Mouse (Mus musculus) spleen, embryonic (tissue): ENCODE measurements around the gene Calr.

Source experiments
- CTCF ChIA-PET: fragments of 350-600 bp; sonication (Branson Sonifier 250); formaldehyde crosslinking; loops from one replicate; lab custom pipeline; 2022; lab: Charles Lee

The Calr gene

DNA sequence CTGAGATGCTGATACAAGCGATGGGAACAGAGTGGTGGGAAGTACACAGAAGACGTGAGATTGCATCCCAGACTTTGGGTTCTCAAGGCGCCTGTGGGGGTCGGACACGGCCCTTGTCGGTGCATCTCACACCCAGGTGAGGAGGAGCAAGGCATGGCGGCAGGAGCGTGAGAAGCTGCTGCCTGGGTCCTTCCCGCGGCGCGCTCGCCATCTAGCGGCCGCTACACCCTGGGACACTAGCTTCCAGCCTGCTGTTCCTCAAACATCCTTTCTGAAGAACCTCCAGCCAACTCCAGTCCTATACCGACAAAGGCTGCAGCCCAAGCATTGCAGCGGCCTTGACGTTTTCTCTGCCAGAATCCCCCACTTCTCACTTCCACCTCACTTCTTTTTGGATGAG is 23.1 kb downstream of the Calr start:
- CTCF ChIA-PET: interaction anchor here (0.6 kb wide), 1 partner anchor 12 kb away, joined by 4 read pairs; no protein-coding TSS in a partner anchor

DNA sequence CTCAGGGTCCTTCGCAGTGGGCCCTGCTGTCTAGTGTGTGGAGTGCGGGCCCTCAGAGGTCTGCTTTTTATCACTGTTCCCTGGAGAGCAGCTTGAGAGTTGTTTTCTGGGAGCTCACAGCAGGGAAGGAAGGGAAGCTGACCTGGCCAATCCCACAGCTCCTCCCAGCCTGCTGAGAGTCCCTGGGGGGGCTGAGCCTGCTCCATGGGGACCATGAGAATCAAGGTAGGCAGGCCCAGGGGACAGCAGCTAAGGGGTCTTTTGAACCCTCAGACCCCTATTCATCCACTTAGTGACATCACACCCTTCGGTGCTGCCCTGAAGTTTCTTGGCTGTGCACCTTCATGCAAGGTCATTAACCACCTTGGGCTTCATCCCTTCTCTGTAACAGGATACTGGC is 24.0 kb downstream of the Calr start, which contains the start of gene Dand5:
Gene Dand5 (minus strand): TSS at position 101 of the 400 bp plus-strand sequence.
- CTCF ChIA-PET: no interaction called here

DNA sequence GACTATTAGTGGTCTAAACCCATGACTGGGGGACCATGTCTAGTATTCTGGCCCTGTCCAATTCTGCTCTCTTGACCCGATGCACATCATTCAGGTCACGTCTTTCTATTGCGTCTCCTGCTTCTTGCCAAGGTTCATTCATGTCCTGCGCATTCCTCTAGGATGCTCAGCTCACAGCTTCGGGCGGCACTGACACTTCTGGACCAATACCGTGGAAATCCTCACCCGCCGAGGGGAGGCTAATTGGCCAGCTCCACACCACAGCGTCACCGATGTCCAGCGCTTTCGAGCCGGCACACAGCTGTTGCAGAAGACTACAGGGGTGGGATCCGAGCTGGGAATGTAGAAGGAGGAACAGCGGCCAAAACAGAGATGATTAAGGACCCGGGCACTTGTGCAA is 30.6 kb downstream of the Calr start:
- CTCF ChIA-PET: interaction anchor here (1.6 kb wide), 1 partner anchor 9 kb away, joined by 7 read pairs; no protein-coding TSS in a partner anchor

DNA sequence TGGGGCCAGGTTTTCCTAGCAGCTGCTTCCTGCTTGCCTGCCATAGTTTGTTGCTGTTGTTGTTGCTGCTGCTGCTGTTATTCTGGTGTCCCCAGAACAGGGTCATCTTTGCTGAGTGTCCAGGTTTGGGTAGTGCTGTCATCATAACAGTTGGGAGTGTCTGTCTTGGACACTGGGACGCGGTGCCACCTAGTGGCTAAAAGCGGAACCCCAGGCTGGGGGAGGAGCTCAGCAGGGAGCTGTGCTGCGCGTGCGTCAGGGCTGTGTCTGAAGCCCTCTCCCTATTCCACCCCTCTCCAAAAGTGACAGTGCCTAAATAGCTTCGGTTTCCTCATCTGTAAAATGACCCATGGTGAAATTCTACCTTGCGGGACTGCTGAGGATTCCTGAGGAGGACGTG is 31.2 kb downstream of the Calr start:
- CTCF ChIA-PET: interaction anchor here (0.6 to 1.6 kb wide), 7 partner anchors 10 to 155 kb away, joined by 3 to 16 read pairs (median 5); no protein-coding TSS in a partner anchor

DNA sequence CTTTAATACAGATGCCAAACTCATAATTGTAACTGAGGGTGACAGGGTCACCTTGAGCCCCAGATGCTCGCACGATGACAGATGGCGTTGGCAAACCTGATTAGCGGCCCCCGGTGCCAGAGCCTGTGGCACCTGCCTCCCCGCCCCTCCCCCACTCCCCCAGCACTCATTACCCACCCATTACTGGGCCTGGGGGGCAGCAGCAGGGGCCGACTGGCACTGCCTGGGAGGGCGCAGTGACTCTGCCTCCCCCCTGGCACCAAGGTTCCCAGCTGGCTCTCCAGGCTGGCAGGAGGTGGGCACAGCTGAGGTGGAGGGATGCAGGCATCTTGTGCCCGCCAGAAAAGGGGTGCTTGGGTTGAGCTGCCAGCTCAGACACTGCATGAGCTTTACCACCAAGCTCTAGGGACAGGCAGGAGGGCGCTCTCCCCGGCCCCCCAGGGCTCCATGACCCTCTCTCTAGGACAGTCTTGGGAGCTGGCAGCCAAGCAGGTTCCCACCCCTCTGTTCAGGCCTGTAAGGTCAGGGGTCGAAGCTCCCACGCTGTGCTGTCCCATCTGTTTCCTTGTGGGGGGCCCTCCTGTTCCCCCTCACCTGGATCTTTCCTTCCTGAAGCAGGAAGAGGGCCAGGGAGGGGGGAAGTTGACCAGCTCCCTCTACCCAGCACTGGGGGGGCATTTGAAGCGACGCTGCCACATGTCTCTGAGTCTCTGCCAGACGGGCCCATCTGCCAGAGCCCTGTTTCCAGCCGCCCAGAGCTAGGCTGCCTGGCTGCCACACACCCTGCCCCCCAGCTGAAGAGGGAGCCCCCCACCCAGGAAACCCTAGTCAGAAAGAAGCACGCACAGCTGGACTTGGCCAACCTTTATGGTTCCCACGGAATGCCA is 31.9 kb downstream of the Calr start:
- CTCF ChIA-PET: interaction anchor here (0.6 to 1.6 kb wide), 8 partner anchors 10 to 154 kb away, joined by 3 to 16 read pairs (median 6); no protein-coding TSS in a partner anchor

DNA sequence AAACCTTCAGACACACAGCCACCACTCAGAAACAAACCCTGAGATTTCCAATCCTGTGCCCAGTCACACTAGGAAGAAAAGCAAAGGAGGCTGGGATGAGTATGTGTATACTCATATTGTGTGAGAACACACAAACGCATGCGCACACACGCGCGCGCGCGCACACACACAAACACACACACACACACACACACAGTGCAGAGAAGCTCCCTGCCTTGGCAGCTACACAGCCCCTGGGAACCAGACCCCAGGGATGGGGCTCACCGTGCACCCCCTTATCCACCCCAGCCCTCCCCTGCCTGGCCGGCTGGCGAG is 32.5 kb downstream of the Calr start:
- CTCF ChIA-PET: interaction anchor here (1.3 to 1.5 kb wide), 2 partner anchors 13 to 55 kb away, joined by 5 to 7 read pairs; no protein-coding TSS in a partner anchor

DNA sequence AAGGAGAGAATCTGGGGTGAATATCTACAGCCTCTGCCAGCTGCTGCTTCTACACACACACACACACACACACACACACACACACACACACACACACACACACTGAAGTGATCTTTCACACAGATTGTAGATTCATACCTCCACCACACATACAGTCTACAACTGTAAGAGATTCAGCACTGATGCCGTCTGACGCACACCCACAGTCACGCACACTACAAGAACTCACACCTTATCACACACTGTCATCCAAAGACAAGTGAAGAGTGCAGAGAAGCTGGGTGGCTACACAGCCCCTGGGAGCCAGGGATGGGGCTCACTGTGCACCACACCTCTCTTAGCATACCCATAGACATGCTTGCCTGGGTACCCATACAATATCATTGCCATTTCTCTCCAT is 32.9 kb downstream of the Calr start:
- CTCF ChIA-PET: interaction anchor here (0.6 to 1.9 kb wide), 5 partner anchors 11 to 187 kb away, joined by 4 to 16 read pairs (median 6); no protein-coding TSS in a partner anchor

DNA sequence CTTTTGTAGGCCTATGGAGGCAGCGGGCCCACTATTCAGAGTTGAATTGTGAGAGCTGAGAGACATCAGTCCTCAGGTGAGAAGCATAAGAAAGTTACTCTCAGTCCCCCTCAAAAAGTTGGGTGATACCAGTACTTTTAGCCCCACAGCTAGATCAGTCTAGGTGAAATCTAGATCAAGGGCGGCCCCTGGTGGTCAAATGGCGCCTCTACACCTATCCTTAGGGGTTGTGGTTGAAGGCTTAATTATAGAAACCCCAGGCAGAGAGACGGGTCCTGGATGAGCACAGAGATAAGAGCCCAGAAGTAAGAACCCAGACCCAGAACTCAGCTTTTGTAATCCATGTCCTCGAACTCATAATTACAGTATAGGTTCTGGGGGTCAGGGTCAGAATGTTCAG is 33.7 kb downstream of the Calr start:
- CTCF ChIA-PET: interaction anchor here (0.6 to 1.9 kb wide), 4 partner anchors 12 to 188 kb away, joined by 4 to 16 read pairs (median 6); no protein-coding TSS in a partner anchor

DNA sequence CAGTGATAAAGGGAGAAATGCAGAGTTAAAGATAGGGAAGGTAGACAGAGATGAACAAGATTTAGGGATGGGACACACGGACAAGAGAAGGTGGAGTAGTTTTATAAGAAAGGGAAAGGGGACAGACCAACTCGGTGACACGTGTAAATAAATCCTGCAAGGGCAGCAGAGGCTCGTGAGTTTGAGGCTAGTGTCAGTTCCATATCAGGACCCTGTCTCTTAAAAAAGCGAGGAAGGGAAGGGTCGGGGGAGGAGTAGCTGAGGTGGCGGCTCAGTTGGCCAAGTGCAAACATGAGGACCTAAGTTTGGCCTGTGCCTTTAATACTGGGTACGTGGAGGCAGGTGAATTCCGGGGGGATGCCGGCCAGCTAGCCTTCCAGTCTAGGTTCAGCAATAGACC is 35.4 kb downstream of the Calr start:
- CTCF ChIA-PET: interaction anchor here (0.6 to 0.7 kb wide), 2 partner anchors 172 to 826 kb away, joined by 3 to 5 read pairs; no protein-coding TSS in a partner anchor

DNA sequence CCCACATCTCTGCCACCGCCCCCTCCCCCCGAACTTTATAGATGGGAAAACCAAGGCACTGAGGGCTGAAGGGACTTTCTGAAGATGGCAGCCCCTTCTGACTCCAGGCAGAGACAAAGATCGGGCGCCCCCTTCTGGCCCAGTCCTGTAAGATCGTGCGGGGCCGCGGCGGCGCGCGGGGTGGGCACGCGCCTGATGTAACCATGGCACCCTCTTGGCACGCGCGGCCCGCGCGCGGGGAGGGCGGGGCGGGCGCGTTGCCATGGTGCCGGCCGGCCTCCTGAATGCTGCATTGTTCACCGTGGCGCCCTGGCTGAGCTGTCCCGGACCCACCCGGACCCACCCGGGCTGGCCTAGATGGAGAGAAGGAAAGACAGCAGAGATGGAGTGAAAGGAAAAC is 35.8 kb downstream of the Calr start:
- CTCF ChIA-PET: interaction anchor here (0.5 kb wide), 1 partner anchor 760 kb away, joined by 3 read pairs; no protein-coding TSS in a partner anchor

DNA sequence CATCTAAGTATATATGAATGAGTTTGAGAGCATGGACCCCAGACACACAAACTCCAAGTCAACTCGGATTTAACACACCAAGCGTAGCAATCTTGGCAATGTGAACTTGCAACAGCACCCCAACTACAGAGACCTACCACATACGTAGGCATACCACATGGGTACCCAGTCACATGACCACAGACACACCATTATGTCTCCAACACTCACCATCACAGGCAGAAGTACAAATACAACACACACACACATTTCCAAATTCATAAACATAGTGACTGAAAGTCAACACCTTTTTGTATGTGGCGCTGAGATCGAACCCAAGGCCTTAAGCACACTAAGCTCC is 36.8 kb downstream of the Calr start:
- CTCF ChIA-PET: interaction anchor here (1.0 kb wide), 1 partner anchor 101 kb away, joined by 5 read pairs; no protein-coding TSS in a partner anchor

DNA sequence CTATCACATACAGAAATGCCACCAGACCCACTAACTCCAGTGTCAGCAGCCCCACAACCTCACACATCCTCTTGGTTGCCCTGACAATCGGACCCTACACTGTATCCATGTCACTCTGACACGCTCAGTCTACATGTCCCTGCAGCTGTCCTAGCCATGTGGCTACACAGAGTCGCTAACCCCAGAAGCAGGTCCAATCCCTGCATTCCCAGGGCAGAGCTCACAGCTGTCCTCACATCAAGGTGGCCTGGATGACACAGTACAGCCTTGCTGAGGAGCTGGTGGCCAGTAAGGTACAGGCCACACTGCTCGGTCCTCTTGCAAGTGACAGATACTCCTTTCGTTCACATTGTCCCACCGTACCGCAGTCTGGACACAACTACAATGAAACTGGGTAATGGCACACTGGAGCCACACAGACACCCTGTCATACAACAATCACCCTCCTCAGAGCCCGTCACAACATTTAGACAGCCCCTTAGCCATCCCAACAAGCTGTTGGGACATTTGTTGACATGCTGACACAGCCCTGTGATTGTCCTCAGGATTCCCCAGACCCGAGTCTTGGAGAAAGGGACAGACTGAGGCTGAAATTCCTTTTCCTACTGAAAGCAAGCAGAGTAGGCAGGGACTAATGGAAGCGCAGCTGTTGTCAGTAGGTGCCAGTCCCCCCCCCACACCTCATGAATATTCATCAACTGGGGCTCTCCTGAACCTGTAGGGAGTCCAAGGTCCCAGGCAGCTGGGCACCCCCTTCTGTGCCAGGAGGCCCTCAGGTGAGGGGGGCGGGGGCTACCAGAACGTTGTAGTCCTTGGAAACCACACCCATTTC is 37.4 kb downstream of the Calr start:
- CTCF ChIA-PET: interaction anchor here (1.0 kb wide), 1 partner anchor 100 kb away, joined by 5 read pairs; no protein-coding TSS in a partner anchor

DNA sequence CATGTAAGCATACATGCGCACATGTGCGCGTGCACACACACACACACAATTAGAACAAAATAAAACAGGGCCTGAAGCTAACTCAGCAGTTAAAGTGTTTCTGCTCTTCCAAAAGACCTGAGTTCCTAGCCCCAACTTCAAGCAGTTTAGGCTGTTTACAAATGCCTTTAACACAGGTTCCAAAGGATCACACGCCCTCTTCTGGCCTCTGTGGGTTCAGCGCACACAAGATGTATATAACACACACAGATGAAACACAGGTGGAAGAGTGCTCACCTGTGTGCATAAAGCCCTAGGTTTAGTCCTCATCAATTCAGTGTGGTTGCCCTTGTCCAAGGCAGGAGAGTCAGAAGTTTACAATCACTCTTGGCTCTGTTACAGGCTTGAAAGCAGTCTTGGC is 40.7 kb downstream of the Calr start:
- CTCF ChIA-PET: no interaction called here

DNA sequence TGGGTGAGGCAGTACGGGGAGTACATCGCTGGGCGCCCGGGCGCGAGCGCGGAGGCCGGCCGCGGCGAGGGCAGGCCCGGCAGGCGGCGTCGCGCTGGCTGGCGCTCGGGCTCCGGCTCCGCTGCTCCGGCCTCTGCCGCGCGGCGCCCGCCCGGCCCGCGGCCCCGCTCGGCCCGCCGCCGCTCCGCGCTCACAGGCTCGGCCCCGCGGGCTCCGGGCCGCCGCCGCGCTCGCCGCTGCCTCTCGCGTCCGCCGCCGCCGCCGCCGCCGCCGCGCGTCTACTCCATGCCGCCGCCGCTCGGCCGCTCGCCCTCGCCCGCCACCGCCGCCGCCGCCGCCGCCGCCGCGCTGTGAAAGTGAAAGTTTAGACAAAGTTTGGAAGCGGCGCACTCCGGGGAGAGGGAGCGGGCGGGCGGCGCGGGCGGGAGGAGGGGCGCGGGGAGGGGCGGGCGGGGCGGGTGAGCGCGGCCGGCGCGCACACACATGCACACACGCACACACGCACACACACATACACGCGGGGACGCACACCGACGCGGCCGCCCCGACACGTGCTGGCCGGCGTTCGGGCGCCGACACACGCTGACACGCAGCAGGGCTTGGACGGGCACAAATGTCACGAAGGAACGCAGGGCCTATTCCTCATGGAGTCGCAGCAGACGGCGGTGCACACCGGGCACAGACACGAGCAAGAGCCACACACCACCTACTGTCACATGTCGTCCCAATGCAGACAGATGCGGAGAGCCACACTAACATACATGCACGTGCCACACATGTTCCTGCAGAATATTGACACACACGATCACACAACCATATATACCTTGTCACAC is 46.5 kb downstream of the Calr start, which contains the start of gene Nfix:
Gene Nfix (minus strand): TSS at position 346 of the 833 bp plus-strand sequence.
- CTCF ChIA-PET: no interaction called here

DNA sequence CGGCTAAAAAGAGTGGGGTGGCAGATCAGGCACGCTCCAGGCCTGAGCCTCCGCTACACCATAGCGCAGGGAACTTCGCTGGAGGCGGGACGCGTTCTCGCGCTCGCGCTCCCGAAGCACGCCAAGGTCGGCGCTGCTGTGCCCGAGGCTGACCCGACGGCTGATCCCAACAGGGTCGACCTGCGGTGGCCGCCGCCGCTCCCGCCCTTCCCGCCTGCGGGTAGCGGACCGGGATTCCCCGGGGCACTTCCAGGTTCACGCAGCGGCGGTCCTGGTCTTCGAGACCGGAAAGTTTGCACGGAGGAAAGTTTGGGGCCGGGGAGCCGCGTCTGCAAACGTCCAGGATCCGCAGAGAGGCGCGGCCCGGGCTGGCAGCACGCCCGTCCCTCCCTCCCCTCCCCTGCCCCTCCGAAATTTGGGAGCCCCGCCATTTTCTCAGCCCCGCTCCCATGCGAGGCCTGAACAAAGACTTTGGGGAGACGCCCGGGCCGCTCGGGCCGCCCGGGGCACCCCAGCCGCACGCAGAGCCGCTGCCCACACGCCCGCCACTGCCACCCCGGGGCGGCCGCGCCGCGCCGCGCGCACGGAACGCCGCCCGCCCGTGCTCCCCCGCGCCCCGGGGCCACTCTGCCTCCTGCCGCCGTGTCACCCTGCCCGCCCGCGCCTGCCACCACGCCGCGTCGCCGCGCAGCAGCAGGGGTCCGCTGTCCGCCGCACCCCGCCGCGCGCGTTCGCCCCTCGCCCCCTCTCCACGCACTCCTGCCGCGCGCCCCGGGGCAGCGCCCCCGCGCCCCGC is 47.4 kb downstream of the Calr start:
- CTCF ChIA-PET: no interaction called here

DNA sequence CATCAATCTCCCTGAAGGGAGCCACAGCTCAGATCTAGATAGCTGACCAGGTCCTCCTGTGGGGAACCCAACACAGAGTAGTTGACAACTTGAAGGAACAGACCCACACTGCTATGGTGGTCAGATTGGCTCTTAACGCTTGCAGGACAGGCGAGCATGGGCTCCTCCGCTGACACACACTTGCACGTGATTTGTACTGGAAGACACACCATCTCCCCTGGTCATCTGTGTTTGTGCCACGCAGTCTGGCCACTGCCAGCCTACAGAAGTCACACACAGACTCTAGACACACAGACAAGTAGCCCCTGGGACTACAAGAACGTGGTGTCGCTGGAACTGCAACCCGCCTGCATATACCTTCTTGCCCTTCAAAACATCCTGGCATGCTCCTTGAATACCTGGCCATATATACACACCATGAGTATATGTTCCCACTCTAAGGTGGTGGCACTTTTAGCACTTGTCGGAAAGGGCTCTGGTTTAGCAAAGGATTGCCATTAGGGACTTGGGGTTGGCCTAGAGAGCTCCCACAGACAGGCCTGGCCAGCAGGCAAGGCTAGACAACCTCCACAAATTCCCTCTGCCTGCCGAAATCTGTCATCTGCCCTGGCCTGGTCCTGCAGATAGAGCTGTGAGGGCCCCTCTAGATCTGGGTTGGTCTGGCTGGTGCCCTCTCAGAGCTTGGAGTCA is 48.1 kb downstream of the Calr start:
- CTCF ChIA-PET: interaction anchor here (0.6 kb wide), 2 partner anchors 17 to 89 kb away, joined by 3 to 16 read pairs; no protein-coding TSS in a partner anchor

DNA sequence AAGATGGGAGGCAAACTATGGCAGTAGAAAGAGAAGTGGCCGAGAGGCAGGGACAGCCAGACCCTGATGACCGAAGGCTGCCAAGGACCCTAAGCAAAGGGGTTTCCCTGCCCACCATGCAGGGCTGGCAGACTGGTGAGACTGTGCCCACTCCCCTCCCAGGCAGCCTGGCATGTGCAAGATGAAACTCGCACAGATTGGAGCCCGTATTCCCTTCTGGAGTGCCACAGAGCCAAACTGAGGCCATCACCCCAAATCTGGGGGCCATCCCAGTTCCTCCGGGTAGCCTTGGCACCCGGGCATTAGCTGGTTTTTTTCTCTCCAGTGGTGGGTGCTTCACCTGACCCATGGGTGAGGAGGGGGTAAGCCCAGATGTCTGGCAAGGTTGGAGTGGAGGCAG is 48.8 kb downstream of the Calr start:
- CTCF ChIA-PET: interaction anchor here (0.6 kb wide), 2 partner anchors 17 to 88 kb away, joined by 3 to 16 read pairs; no protein-coding TSS in a partner anchor

DNA sequence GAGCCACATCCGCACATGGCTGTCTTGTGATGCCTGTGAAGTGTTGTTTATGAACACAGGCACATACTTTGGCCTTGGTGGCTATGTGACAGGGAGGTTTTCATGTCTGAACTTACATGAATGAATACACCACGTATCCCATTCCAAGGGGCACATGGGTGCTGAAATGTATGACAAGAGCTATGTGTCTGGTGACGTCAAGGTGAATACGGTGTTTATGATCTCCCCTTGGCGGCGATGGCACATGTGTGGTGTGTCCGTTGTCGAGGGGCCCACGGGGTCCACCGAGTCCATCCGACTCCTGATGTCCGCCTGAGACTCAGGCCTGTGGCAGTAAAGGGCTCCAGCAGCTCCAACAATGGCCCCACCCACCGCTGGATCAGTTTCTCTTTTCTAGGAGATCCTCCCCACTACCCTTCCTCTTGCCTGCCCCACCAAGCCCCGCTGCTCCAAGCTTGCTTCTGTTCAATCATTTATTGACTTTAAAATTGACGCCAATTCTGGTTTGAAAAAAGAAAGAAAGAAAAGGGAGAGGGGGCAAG is 49.4 kb downstream of the Calr start:
- CTCF ChIA-PET: no interaction called here

DNA sequence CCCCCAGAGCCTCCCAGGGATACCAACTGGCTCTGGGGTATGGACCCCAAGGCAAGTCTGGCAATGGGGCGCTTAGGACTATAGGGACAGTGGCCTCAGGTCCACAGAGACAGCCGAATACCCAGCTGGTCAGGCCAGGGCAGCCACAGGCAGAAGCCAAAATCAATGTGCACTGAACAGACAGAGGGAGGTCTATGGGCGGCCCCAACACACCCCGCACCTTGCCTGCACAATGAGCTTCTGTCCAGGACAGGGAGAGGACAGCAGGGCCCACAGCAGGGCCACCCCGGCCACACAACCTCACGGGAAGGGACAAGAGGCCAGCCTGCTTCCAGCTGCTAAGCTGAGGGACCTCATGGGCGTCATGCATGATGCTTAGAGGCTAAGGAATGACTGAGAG is 52.2 kb downstream of the Calr start:
- CTCF ChIA-PET: no interaction called here
